ENCODE assay signal across 8 mouse cellular contexts in genomic region chr2:181591528-181592085, GRCm38 (mm10). TPM values are rescaled to one million over a fixed set of nuclear protein-coding genes. Genes with fewer than 3 reads are reported as not detected.
A peak's percentile ranks its signal among the peaks of the same experiment; 100 is the strongest.
DNase-seq lines count a peak whose midpoint lies in the region; ATAC-seq lines count a peak whose summit lies in the region.

Gene Prpf6 (plus strand): TSS chr2:181591868.

- H3K4me3 ChIP-seq in hindbrain, embryonic 16.5 days (ENCODE audit: low read length) = peak within 1 kb of the TSS; percentile 93
- H3K4me3 ChIP-seq in limb, embryonic 11.5 days (ENCODE audit: low read depth, low read length) = peak within 1 kb of the TSS; percentile 83

- H3K36me3 ChIP-seq in hindbrain, embryonic 16.5 days (ENCODE audit: control insufficient read depth, insufficient read depth, low read length) = peaks cover 36% of the 10 kb centered on the region
- H3K36me3 ChIP-seq in limb, embryonic 11.5 days (ENCODE audit: control insufficient read depth, insufficient read depth, low read length) = peaks cover 17% of the 10 kb centered on the region

- DNase-seq in left cerebral cortex, adult 18-20 months (ENCODE audit: low spot score in 2 of 2) = no peak
- no peak for DNase-seq in left cerebral cortex, adult 9 months (ENCODE audit: low spot score in 2 of 2)
- DNase-seq in adrenal gland, postnatal 14 days = peak; percentile 12
- no peak for DNase-seq in gastrocnemius, adult 8-10 months (ENCODE audit: low spot score in 2 of 2)
- DNase-seq in limb, embryonic 11.5 days (ENCODE audit: low spot score) = no peak
- no peak for DNase-seq in retina, postnatal 1 day

- H3K4me1 ChIP-seq in hindbrain, embryonic 16.5 days (ENCODE audit: control insufficient read depth, insufficient read depth, low read depth, low read length) = peaks cover 20% of the 10 kb centered on the region
- peaks cover 5% of the 10 kb centered on the region for H3K4me1 ChIP-seq in limb, embryonic 11.5 days (ENCODE audit: control insufficient read depth, insufficient read depth, low read length)

- peak within 1 kb of the TSS; percentile 96 for H3K27ac ChIP-seq in hindbrain, embryonic 16.5 days (ENCODE audit: low read depth, low read length)
- peak within 1 kb of the TSS; percentile 57 for H3K27ac ChIP-seq in limb, embryonic 11.5 days (replicated peaks; ENCODE audit: low read depth, low read length)

- no peaks in the 10 kb centered on the region for H3K9me3 ChIP-seq in hindbrain, embryonic 16.5 days (ENCODE audit: control insufficient read depth, low read length)
- no peaks in the 10 kb centered on the region for H3K9me3 ChIP-seq in limb, embryonic 11.5 days (ENCODE audit: control insufficient read depth, low read length)

- WGBS in hindbrain, embryonic 16.5 days = 17% methylated on average over 5 of the region's 5 CpGs
- 18% methylated on average over 5 of the region's 5 CpGs for WGBS in limb, embryonic 11.5 days

- peak within 1 kb of the TSS; percentile 74 for H3K4me2 ChIP-seq in hindbrain, embryonic 16.5 days (ENCODE audit: low read length)
- H3K4me2 ChIP-seq in limb, embryonic 11.5 days (ENCODE audit: low read depth, severe bottlenecking) = peak within 1 kb of the TSS; percentile 79

- no peaks in the 10 kb centered on the region for H3K27me3 ChIP-seq in hindbrain, embryonic 16.5 days (replicated peaks; ENCODE audit: control insufficient read depth, insufficient read depth, low read length)
- H3K27me3 ChIP-seq in limb, embryonic 11.5 days (ENCODE audit: control insufficient read depth, insufficient read depth, low read length) = no peaks in the 10 kb centered on the region

- peak within 1 kb of the TSS; percentile 95 for H3K9ac ChIP-seq in hindbrain, embryonic 16.5 days (ENCODE audit: low read depth, low read length)
- H3K9ac ChIP-seq in limb, embryonic 11.5 days (ENCODE audit: low read length) = peak within 1 kb of the TSS; percentile 89

- ATAC-seq in hindbrain, embryonic 16.5 days = 0 out of 2 replicates have a peak, but pooled peaks have one; percentile 3
- ATAC-seq in limb, embryonic 11.5 days (ENCODE audit: insufficient number of reproducible peaks, low FRiP score, low TSS enrichment, low read depth) = no peak
- no peak for ATAC-seq in monocyte, adult 5-6 weeks (replicated peaks; ENCODE audit: insufficient number of reproducible peaks, low FRiP score, low TSS enrichment, poor library complexity, severe bottlenecking)

RNA-seq across cellular contexts. Expression of gene Prpf6, which starts in this region (rescaled TPM):
- 10 to 100 TPM; 57.5 to 60.3 TPM for total RNA-seq in left cerebral cortex, adult 18-20 months (2021)
- 59.4 and 60.0 TPM in 2 replicates for total RNA-seq in adrenal gland, postnatal 14 days (2021)
- 10 to 100 TPM; 28.8 to 35.0 (median 32.6) TPM for total RNA-seq in gastrocnemius, adult 8-10 months (2022)
- polyA plus RNA-seq in hindbrain, embryonic 16.5 days (2015; fragmentation: Nextera tagmentation; extraction: Ambion mirVana) = 57.3 and 63.6 TPM in 2 replicates
- polyA plus RNA-seq in limb, embryonic 11.5 days (2014; fragmentation: Nextera tagmentation; extraction: Ambion mirVana) = 78.7 and 82.5 TPM in 2 replicates
- total RNA-seq in monocyte, adult 5-6 weeks (2017) = 65.7 to 104 TPM (median 96.6 TPM) in 3 replicates
